Mouse (Mus musculus) neural tube, embryonic 14.5 days (tissue): Measurements from ENCODE around the gene Olfr1056. TPM values are rescaled to one million over a fixed set of nuclear protein-coding genes. Genes with fewer than 3 reads are reported as not detected.

ENCODE experiments used
- polyA plus RNA-seq: library from polyadenylated mRNA; unstranded; fragments of >200 nt; fragmentation: Nextera tagmentation; extraction: Ambion mirVana; gene quantifications from 2 replicates; pipeline ENCODE4 v1.2.1, GENCODE M21; 2014

The Olfr1056 gene
- polyA plus RNA-seq, 1 experiment from 2014 or later, result not detected

Other genes with a start within 250 kb of the Olfr1056 start
- not detected in 2 replicates for gene Olfr1039, start 226.5 kb downstream of the Olfr1056 start, polyA plus RNA-seq
- not detected in 2 replicates for gene Olfr1040, start 215.7 kb downstream of the Olfr1056 start, polyA plus RNA-seq
- gene Olfr1042, start 200.6 kb downstream of the Olfr1056 start, polyA plus RNA-seq, result not detected in 2 replicates
- gene Olfr1043, start 194.9 kb downstream of the Olfr1056 start, polyA plus RNA-seq, result not detected in 2 replicates
- not detected in 2 replicates for gene Olfr1044, start 184.6 kb downstream of the Olfr1056 start, polyA plus RNA-seq
- not detected in 2 replicates for gene Olfr52, start 176.8 kb downstream of the Olfr1056 start, polyA plus RNA-seq
- gene Olfr1045, start 159.5 kb downstream of the Olfr1056 start, polyA plus RNA-seq, result not detected in 2 replicates
- not detected in 2 replicates for gene Olfr1046, start 143.2 kb downstream of the Olfr1056 start, polyA plus RNA-seq
- gene Olfr1047, start 131.1 kb downstream of the Olfr1056 start, polyA plus RNA-seq, result not detected in 2 replicates
- gene Olfr1048, start 122.2 kb downstream of the Olfr1056 start, polyA plus RNA-seq, result not detected in 2 replicates
- gene Olfr1049, start 104.1 kb downstream of the Olfr1056 start, polyA plus RNA-seq, result not detected in 2 replicates
- gene Olfr1051, start 83.4 kb downstream of the Olfr1056 start, polyA plus RNA-seq, result not detected in 2 replicates
- gene Olfr1052, start 70.0 kb downstream of the Olfr1056 start, polyA plus RNA-seq, result not detected in 2 replicates
- gene Olfr1053, start 47.2 kb downstream of the Olfr1056 start, polyA plus RNA-seq, result not detected in 2 replicates
- gene Olfr1054, start 27.0 kb downstream of the Olfr1056 start, polyA plus RNA-seq, result not detected in 2 replicates
- not detected in 2 replicates for gene Olfr1055, start 12.2 kb downstream of the Olfr1056 start, polyA plus RNA-seq
- not detected in 2 replicates for gene Olfr1057, start 15.9 kb upstream of the Olfr1056 start, polyA plus RNA-seq
- gene Olfr1058, start 26.1 kb upstream of the Olfr1056 start, polyA plus RNA-seq, result not detected in 2 replicates
- not detected in 2 replicates for gene Olfr1061, start 51.6 kb upstream of the Olfr1056 start, polyA plus RNA-seq
- not detected in 2 replicates for gene Olfr1062, start 64.3 kb upstream of the Olfr1056 start, polyA plus RNA-seq
- gene Olfr1065, start 88.1 kb upstream of the Olfr1056 start, polyA plus RNA-seq, result not detected in 2 replicates
- not detected in 2 replicates for gene Olfr1066, start 93.8 kb upstream of the Olfr1056 start, polyA plus RNA-seq
- gene Olfr228, start 124.9 kb upstream of the Olfr1056 start, polyA plus RNA-seq, result not detected in 2 replicates
- not detected in 2 replicates for gene Olfr1076, start 146.0 kb upstream of the Olfr1056 start, polyA plus RNA-seq
- gene Olfr1079, start 180.0 kb upstream of the Olfr1056 start, polyA plus RNA-seq, result not detected in 2 replicates
- not detected in 2 replicates for gene Olfr1080, start 195.8 kb upstream of the Olfr1056 start, polyA plus RNA-seq
- gene Olfr1082, start 236.5 kb upstream of the Olfr1056 start, polyA plus RNA-seq, result not detected in 2 replicates